Mouse (Mus musculus) ES-Bruce4 (cell line): Measurements from ENCODE around the gene Eif4a2. TPM values are rescaled to one million over a fixed set of nuclear protein-coding genes. Genes with fewer than 3 reads are reported as not detected.

Experiments used
- H3K27ac ChIP-seq: 2 replicates; pipeline ENCODE4 v1.5.1; 2012; ENCODE audit warnings: low read length, inconsistent platforms; ENCODE audit not compliant: insufficient read depth
- H3K27me3 ChIP-seq: 2 replicates; pipeline ENCODE4 v1.6.1; 2012; ENCODE audit warnings: mild to moderate bottlenecking, low read length, inconsistent platforms; ENCODE audit not compliant: control insufficient read depth, poor library complexity, insufficient read depth, severe bottlenecking
- H3K36me3 ChIP-seq: 2 replicates; pipeline ENCODE4 v1.6.1; 2012; ENCODE audit warnings: inconsistent platforms, mild to moderate bottlenecking, low read length, moderate library complexity; ENCODE audit not compliant: control insufficient read depth, poor library complexity, insufficient read depth, severe bottlenecking
- H3K4me1 ChIP-seq: one replicate; pipeline ENCODE4 v1.8.1; 2011; ENCODE audit warnings: low read length; ENCODE audit not compliant: control insufficient read depth, insufficient read depth
- H3K4me3 ChIP-seq: 2 replicates; pipeline ENCODE4 v1.5.1; 2011; ENCODE audit warnings: low read depth, mild to moderate bottlenecking, low read length
- H3K9ac ChIP-seq: 2 replicates; pipeline ENCODE4 v1.6.1; 2012; ENCODE audit warnings: low read depth, mild to moderate bottlenecking, inconsistent platforms; ENCODE audit not compliant: poor library complexity, severe bottlenecking
- H3K9me3 ChIP-seq: replicated peaks from 2 replicates; pipeline ENCODE4 v1.6.1; 2012; ENCODE audit warnings: mild to moderate bottlenecking, low read length, inconsistent platforms; ENCODE audit not compliant: control insufficient read depth, poor library complexity, insufficient read depth, severe bottlenecking
- CTCF ChIP-seq: IDR thresholded peaks from one replicate; pipeline ENCODE4 v1.8.1; 2011; ENCODE audit warnings: low read depth, low read length
- EP300 ChIP-seq: IDR thresholded peaks from 2 replicates; pipeline ENCODE4 v1.6.1; 2011; ENCODE audit warnings: low read depth, low read length; ENCODE audit not compliant: insufficient read depth
- POLR2A ChIP-seq: IDR thresholded peaks from one replicate; pipeline ENCODE4 v1.8.1; 2011; ENCODE audit warnings: low read length; ENCODE audit not compliant: insufficient read depth
- polyA plus RNA-seq: library from polyadenylated mRNA; stranded (reverse); fragments of >200 nt; gene quantifications from 2 replicates; pipeline ENCODE4 v1.2.4, GENCODE M21; 2011; ENCODE audit warnings: low read depth; ENCODE audit not compliant: missing spikeins, insufficient read depth, insufficient read length

Gene Eif4a2
- polyA plus RNA-seq, 1 experiment = 1,069 TPM

DNA sequence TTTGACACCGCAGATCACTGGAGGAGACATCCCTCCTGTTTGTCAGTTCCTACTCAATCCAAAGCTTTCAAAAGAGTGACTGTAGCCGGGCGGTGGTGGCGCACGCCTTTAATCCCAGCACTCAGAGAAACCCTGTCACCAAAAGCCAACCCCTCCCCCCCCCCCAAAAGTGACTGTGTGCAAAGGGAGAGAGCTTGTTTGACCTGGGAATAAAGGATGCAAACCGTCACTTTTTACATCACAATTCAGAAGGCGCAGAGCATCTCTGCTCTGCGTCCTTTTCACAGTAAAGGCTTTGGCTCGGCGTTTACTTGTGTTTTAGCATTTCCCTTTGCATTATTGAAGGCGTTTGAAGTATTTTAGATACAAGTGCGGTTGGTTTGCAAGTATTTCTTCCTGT is 7.6 kb upstream of the Eif4a2 start:
- H3K36me3 ChIP-seq = no peaks in the 10 kb centered on the region
- peaks cover 6% of the 10 kb centered on the region for H3K4me1 ChIP-seq
- no peaks in the 10 kb centered on the region for H3K9me3 ChIP-seq
- peak overlapping the region; percentile 68 for H3K4me3 ChIP-seq
- TF ChIP-seq POLR2A = no peak
- TF ChIP-seq CTCF = no peak
- peak; percentile 85 for TF ChIP-seq EP300
- H3K27me3 ChIP-seq = no peaks in the 10 kb centered on the region
- H3K27ac ChIP-seq = peak overlapping the region; percentile 98
- H3K9ac ChIP-seq = peak overlapping the region; percentile 74

DNA sequence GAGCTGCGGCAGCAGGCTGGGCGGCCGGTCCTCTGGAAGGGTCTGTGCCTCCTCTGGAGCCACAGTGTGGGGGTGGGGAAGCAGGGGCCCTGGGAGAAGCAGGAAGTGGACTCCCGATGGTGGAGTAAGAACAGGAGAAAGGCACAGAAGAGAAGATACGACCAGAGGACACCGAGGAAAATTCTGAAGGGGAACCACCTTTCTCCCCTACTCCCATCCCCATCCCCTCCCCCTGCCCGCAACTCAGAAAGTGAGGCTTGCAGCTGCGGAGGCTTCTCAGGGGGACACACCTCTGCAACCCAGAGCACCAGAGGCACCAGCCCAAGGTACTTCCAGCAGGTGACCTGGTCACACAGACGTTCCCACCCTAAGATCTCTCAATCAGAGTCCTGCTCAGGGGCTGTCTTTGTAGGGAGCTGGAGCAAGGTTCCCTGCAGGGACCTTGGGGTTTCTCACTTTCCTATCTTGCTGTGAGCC is 7.1 kb upstream of the Eif4a2 start:
- H3K4me1 ChIP-seq = peaks cover 6% of the 10 kb centered on the region
- peak overlapping the region; percentile 68 for H3K4me3 ChIP-seq
- H3K9me3 ChIP-seq = no peaks in the 10 kb centered on the region
- no peaks in the 10 kb centered on the region for H3K27me3 ChIP-seq
- H3K27ac ChIP-seq = peak overlapping the region; percentile 98
- H3K36me3 ChIP-seq = no peaks in the 10 kb centered on the region
- H3K9ac ChIP-seq = peak overlapping the region; percentile 74
- 0 out of 2 replicates have a peak, but pooled peaks have one; percentile 58 for TF ChIP-seq EP300
- TF ChIP-seq POLR2A = no peak

- Histone ChIP-seq H3K4me1 (peaks cover 6% of the 10 kb centered on the region), H3K4me3 (peak overlapping the region; percentile 68), H3K27me3 (no peaks in the 10 kb centered on the region), H3K9ac (peak overlapping the region; percentile 74), H3K36me3 (no peaks in the 10 kb centered on the region), H3K9me3 (no peaks in the 10 kb centered on the region), H3K27ac (peak overlapping the region; percentile 98)
- TF ChIP-seq POLR2A (no peak), CTCF (no peak), EP300 (no peak)
Observed at GRCm38 (mm10) chr16:23100613-23101012, 6.6 kb upstream of the Eif4a2 start.

DNA sequence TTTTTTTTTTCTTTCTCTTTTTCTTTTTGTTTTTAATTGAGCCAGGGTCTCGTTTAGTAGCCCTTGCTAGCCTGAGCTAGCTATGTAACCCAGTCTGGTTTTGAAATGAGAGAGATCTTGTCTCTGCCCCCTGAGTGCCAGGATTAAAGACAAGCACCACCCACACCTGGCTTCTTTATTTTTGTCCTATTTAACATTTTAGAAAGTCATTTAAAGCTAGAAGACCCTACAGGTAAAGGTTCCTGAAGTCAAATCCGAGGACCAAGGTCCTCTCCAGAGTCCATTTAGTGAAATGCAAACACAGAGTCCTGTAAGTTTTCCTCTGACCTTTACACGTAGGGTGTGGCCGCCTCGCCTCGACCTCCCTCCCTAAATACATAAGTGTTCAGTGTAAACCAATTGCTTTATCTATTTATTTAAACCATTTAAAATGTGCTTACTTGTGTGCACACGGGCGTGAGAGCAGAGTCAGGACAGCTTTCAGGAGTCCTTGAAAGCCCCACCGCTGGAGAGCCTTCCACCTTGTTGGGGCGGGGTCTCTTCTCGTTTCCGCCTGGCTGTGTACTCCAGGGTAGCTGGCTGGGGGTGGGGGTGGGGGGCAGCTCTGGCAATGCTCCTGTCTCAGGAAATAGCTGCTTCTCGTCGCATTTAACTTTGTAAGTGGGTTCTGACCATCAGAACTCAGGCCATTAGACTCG is 4.8 kb upstream of the Eif4a2 start:
- H3K27me3 ChIP-seq = no peaks in the 10 kb centered on the region
- H3K4me3 ChIP-seq = peak overlapping the region; percentile 96
- TF ChIP-seq EP300 (peak; percentile 84), CTCF (no peak)
- H3K4me1 ChIP-seq = peaks cover 1% of the 10 kb centered on the region
- peak overlapping the region; percentile 98 for H3K27ac ChIP-seq
- H3K36me3 ChIP-seq = no peaks in the 10 kb centered on the region
- H3K9me3 ChIP-seq = no peaks in the 10 kb centered on the region
- H3K9ac ChIP-seq = peak overlapping the region; percentile 67

DNA sequence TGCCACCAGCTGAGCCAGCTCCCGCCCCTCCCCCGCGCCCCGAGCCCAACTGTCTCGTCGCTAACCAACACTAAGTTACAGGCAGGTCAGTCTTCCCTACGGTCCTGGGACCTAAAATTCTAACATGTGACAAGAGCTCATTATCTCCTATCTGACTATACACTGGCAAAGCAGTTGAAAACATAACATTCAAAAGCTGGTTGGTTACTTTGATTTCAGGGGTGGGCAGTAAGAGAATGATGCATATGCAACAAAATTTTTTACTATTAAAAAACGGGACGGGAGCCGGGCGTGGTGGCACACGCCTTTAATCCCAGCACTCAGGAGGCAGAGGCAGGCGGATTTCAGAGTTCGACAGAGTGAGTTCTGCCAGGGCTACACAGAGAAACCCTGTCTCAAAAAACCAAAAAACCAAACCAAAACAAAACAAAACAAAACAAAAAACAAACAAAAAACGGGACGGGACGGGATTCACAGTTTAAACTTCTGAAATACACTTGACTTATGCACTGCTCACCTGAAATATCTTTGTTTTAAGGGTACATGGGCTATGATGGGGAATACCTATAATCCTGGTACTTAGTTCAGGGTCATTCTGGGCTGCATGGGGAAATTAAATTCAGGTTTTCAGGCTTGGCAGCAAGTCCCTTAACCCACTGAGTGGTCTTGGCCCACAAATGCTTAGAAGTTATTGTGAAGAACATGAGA is 4.1 kb upstream of the Eif4a2 start:
- peak overlapping the region; percentile 96 for H3K4me3 ChIP-seq
- H3K27ac ChIP-seq = peak overlapping the region; percentile 98
- H3K4me1 ChIP-seq = no peaks in the 10 kb centered on the region
- H3K36me3 ChIP-seq = peaks cover 5% of the 10 kb centered on the region
- no peaks in the 10 kb centered on the region for H3K9me3 ChIP-seq
- H3K9ac ChIP-seq = peak overlapping the region; percentile 67
- H3K27me3 ChIP-seq = no peaks in the 10 kb centered on the region
- TF ChIP-seq CTCF (no peak), EP300 (no peak), POLR2A (no peak)

DNA sequence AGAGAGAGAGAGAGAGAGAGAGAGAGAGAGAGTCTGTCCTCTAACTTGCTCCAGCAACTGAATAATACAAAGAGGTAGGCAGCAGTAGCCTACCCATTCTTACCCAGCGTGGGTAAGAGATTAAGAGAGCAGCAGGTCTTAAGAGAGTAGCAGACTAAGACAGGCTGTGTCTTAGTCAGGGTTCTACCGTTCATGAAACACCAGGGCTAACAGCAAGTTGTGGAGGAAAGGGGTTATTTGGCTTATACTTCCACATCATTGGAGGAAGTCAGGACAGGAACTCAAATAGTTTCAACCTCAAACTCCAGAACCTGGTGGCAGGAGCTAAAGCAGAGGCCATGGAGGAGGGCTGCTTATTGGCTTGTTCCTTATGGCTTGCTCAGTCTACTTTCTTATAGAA is 3.4 kb upstream of the Eif4a2 start:
- H3K9me3 ChIP-seq = no peaks in the 10 kb centered on the region
- H3K9ac ChIP-seq = peak overlapping the region; percentile 67
- H3K27ac ChIP-seq = peak overlapping the region; percentile 98
- peaks cover 12% of the 10 kb centered on the region for H3K36me3 ChIP-seq
- no peak overlapping the region for H3K4me3 ChIP-seq
- TF ChIP-seq EP300 = no peak
- TF ChIP-seq CTCF = no peak
- no peak for TF ChIP-seq POLR2A
- H3K4me1 ChIP-seq = no peaks in the 10 kb centered on the region
- no peaks in the 10 kb centered on the region for H3K27me3 ChIP-seq
